ENCODE assay signal across 8 mouse cellular contexts in genomic region chr3:105704031-105705008, GRCm38 (mm10). TPM values are rescaled to one million over a fixed set of nuclear protein-coding genes. Genes with fewer than 3 reads are reported as not detected.
DNase-seq lines count a peak whose midpoint lies in the region; ATAC-seq and TF ChIP-seq lines count a peak whose summit lies in the region.

Inka2 (plus strand) TSS chr3:105704599.

- WGBS in embryonic facial prominence, embryonic 12.5 days: 4% methylated on average over 37 of the region's 43 CpGs
- WGBS in heart, adult 2 months: 6% methylated on average over 42 of the region's 43 CpGs
- WGBS in kidney, adult 2 months: 13% methylated on average over 43 of the region's 43 CpGs
- 4% methylated on average over 41 of the region's 43 CpGs for WGBS in limb, embryonic 15.5 days
- WGBS in midbrain, postnatal 0 days: 2% methylated on average over 37 of the region's 43 CpGs

- no peak for TF ChIP-seq CTCF in heart, adult 2 months (IDR thresholded peaks at IDR 0.05)
- no peak for TF ChIP-seq CTCF in kidney, adult 2 months (conservative IDR thresholded peaks at IDR 0.05; ENCODE audit: insufficient read depth, insufficient read length, low read depth, low read length)
- no peak for TF ChIP-seq CTCF in midbrain, postnatal 0 days (IDR thresholded peaks at IDR 0.05)

- H3K9ac ChIP-seq in embryonic facial prominence, embryonic 12.5 days: peak within 1 kb of the TSS; percentile 63
- peak within 1 kb of the TSS; percentile 81 for H3K9ac ChIP-seq in heart, adult 2 months (ENCODE audit: low read depth, low read length)
- H3K9ac ChIP-seq in limb, embryonic 15.5 days: peak within 1 kb of the TSS; percentile 37
- peak within 1 kb of the TSS; percentile 55 for H3K9ac ChIP-seq in midbrain, postnatal 0 days (replicated peaks; ENCODE audit: low read length, poor library complexity, severe bottlenecking)

- no peak within 1 kb of the TSS; the same call in 1 of the 2 replicates for H3K27ac ChIP-seq in embryonic facial prominence, embryonic 12.5 days
- peak within 1 kb of the TSS; percentile 96 for H3K27ac ChIP-seq in heart, adult 2 months
- H3K27ac ChIP-seq in kidney, adult 2 months (ENCODE audit: insufficient read depth, low read depth, low read length): 0 out of 2 replicates have a peak within 1 kb of the TSS, but pooled peaks have one; percentile 5
- H3K27ac ChIP-seq in limb, embryonic 15.5 days: peak within 1 kb of the TSS; percentile 76
- peak within 1 kb of the TSS; percentile 26; the same call in 1 of the 2 replicates for H3K27ac ChIP-seq in midbrain, postnatal 0 days (ENCODE audit: low read depth, low read length)

- H3K36me3 ChIP-seq in embryonic facial prominence, embryonic 12.5 days: no peaks in the 10 kb centered on the region
- peaks cover 16% of the 10 kb centered on the region for H3K36me3 ChIP-seq in heart, adult 2 months (ENCODE audit: control insufficient read depth, insufficient read depth, low read length)
- H3K36me3 ChIP-seq in kidney, adult 2 months (ENCODE audit: control insufficient read depth, insufficient read depth, low read length): no peaks in the 10 kb centered on the region
- H3K36me3 ChIP-seq in limb, embryonic 15.5 days: no peaks in the 10 kb centered on the region
- no peaks in the 10 kb centered on the region for H3K36me3 ChIP-seq in midbrain, postnatal 0 days (ENCODE audit: insufficient read depth, low read length)

- H3K4me2 ChIP-seq in embryonic facial prominence, embryonic 12.5 days (replicated peaks): peak within 1 kb of the TSS; percentile 100
- H3K4me2 ChIP-seq in limb, embryonic 15.5 days: peak within 1 kb of the TSS; percentile 96
- peak within 1 kb of the TSS; percentile 99 for H3K4me2 ChIP-seq in midbrain, postnatal 0 days (ENCODE audit: low read depth, low read length, poor library complexity, severe bottlenecking)

- H3K4me3 ChIP-seq in embryonic facial prominence, embryonic 12.5 days: peak within 1 kb of the TSS; percentile 55
- H3K4me3 ChIP-seq in heart, adult 2 months: peak within 1 kb of the TSS; percentile 68
- peak within 1 kb of the TSS; percentile 61 for H3K4me3 ChIP-seq in kidney, adult 2 months (ENCODE audit: insufficient read depth, low read depth, low read length)
- peak within 1 kb of the TSS; percentile 58 for H3K4me3 ChIP-seq in limb, embryonic 15.5 days
- peak within 1 kb of the TSS; percentile 47 for H3K4me3 ChIP-seq in midbrain, postnatal 0 days (ENCODE audit: low read depth, low read length)

- peak; percentile 91 for DNase-seq in A20 (ENCODE audit: low read depth, low spot score)
- DNase-seq in adrenal gland, postnatal 36 days: peak; percentile 88 to 91
- DNase-seq in heart, adult 2 months: peak; percentile 90 to 92
- DNase-seq in kidney, adult 2 months: peak; percentile 82
- DNase-seq in midbrain, postnatal 0 days (ENCODE audit: low spot score): peak; percentile 91
- peak; percentile 42 to 60 for DNase-seq in spleen, postnatal 14 days (ENCODE audit: low spot score in 2 of 2)

- H3K79me2 ChIP-seq in heart, adult 2 months (replicated peaks; ENCODE audit: control insufficient read depth, insufficient read depth, low read length): peaks cover 3% of the 10 kb centered on the region; the same call in 1 of the 2 replicates

- intact Hi-C loops in heart, adult 2 months (cut with DNase I): no loop called here

- peaks cover 37% of the 10 kb centered on the region for H3K27me3 ChIP-seq in embryonic facial prominence, embryonic 12.5 days
- H3K27me3 ChIP-seq in heart, adult 2 months (ENCODE audit: control insufficient read depth, insufficient read depth, low read length): no peaks in the 10 kb centered on the region
- no peaks in the 10 kb centered on the region for H3K27me3 ChIP-seq in kidney, adult 2 months (replicated peaks; ENCODE audit: control insufficient read depth, insufficient read depth, low read length)
- peaks cover 21% of the 10 kb centered on the region for H3K27me3 ChIP-seq in limb, embryonic 15.5 days
- peaks cover 18% of the 10 kb centered on the region; the same call in 1 of the 2 replicates for H3K27me3 ChIP-seq in midbrain, postnatal 0 days (ENCODE audit: insufficient read depth, low read length)

- peaks cover 17% of the 10 kb centered on the region for H3K4me1 ChIP-seq in embryonic facial prominence, embryonic 12.5 days
- peaks cover 20% of the 10 kb centered on the region for H3K4me1 ChIP-seq in heart, adult 2 months (ENCODE audit: control insufficient read depth, insufficient read depth, low read length)
- no peaks in the 10 kb centered on the region for H3K4me1 ChIP-seq in kidney, adult 2 months (ENCODE audit: control insufficient read depth, insufficient read depth, low read length)
- H3K4me1 ChIP-seq in limb, embryonic 15.5 days: peaks cover 26% of the 10 kb centered on the region
- H3K4me1 ChIP-seq in midbrain, postnatal 0 days (ENCODE audit: insufficient read depth, low read length): peaks cover 4% of the 10 kb centered on the region; the same call in 1 of the 2 replicates

- peak; percentile 94 for ATAC-seq in embryonic facial prominence, embryonic 12.5 days (ENCODE audit: insufficient number of reproducible peaks, insufficient read depth, low FRiP score, low TSS enrichment)
- peak; percentile 91 for ATAC-seq in limb, embryonic 15.5 days (ENCODE audit: insufficient number of reproducible peaks, low FRiP score, low TSS enrichment, low read depth)
- ATAC-seq in midbrain, postnatal 0 days (ENCODE audit: low FRiP score): peak; percentile 92

- peak; percentile 95 for TF ChIP-seq POLR2A in heart, adult 2 months (IDR thresholded peaks at IDR 0.05; ENCODE audit: insufficient read depth, low read depth, low read length)
- no peak for TF ChIP-seq POLR2A in kidney, adult 2 months (IDR thresholded peaks at IDR 0.05; ENCODE audit: low read depth, low read length)

- TF ChIP-seq EP300 in heart, adult 2 months (IDR thresholded peaks at IDR 0.05; ENCODE audit: insufficient read depth, low read depth, low read length): peak; percentile 66; the same call in 1 of the 2 replicates

- no peaks in the 10 kb centered on the region for H3K9me3 ChIP-seq in embryonic facial prominence, embryonic 12.5 days
- H3K9me3 ChIP-seq in limb, embryonic 15.5 days: no peaks in the 10 kb centered on the region
- H3K9me3 ChIP-seq in midbrain, postnatal 0 days (ENCODE audit: low read length): no peaks in the 10 kb centered on the region

RNA-seq across cellular contexts. Expression of gene Inka2, which starts in this region (rescaled TPM):
- 1 to 10 TPM; 1.6 TPM for total RNA-seq in adrenal gland, postnatal 36 days (2021)
- polyA plus RNA-seq in embryonic facial prominence, embryonic 12.5 days (2016; fragmentation: Nextera tagmentation; extraction: Ambion mirVana): 2.5 and 3.1 TPM in 2 replicates
- total RNA-seq in heart, adult 2 months (2021): 10 to 100 TPM; 16.1 to 16.2 TPM
- 11.5 and 22.4 TPM in 2 replicates for polyA plus RNA-seq in heart, adult 2 months (2012; rRNA removed)
- polyA plus RNA-seq in kidney, adult 2 months (2012; rRNA removed): 0.61 and 0.64 TPM in 2 replicates
- 3.3 and 5.6 TPM in 2 replicates for polyA plus RNA-seq in limb, embryonic 15.5 days (2015; fragmentation: Nextera tagmentation; extraction: Ambion mirVana)
- 7.2 and 7.7 TPM in 2 replicates for total RNA-seq in midbrain, postnatal 0 days (2014; rRNA removed)
- polyA plus RNA-seq in midbrain, postnatal 0 days (2015; fragmentation: Nextera tagmentation; extraction: Ambion mirVana): 3.3 and 3.7 TPM in 2 replicates

Comparison
In these comparisons a context has a peak if more than half of its experiments do, and no peak if none do; other contexts are left out.
1. Peak in DNase-seq, H3K4me3 ChIP-seq and H3K27ac ChIP-seq in kidney, adult 2 months; RNA of the gene not detected or under 1 TPM.